Mouse (Mus musculus) pancreas, adult 10 weeks (tissue): ENCODE data around the gene Intu. TPM values are rescaled to one million over a fixed set of nuclear protein-coding genes. Genes with fewer than 3 reads are reported as not detected.

Experiments
- polyA plus RNA-seq: library from polyadenylated mRNA; stranded (reverse); fragments of 350-450 nt; fragmentation: Illumina TruSeq; extraction: RNeasy Lipid Tissue Mini Kit (QIAGEN cat#74804); gene quantifications from one replicate; pipeline ENCODE4 v1.2.3, GENCODE M21; 2015; ENCODE audit warnings: low read depth, low replicate concordance; ENCODE audit not compliant: insufficient read depth

Intu gene
- 0.85 TPM for polyA plus RNA-seq

DNA sequence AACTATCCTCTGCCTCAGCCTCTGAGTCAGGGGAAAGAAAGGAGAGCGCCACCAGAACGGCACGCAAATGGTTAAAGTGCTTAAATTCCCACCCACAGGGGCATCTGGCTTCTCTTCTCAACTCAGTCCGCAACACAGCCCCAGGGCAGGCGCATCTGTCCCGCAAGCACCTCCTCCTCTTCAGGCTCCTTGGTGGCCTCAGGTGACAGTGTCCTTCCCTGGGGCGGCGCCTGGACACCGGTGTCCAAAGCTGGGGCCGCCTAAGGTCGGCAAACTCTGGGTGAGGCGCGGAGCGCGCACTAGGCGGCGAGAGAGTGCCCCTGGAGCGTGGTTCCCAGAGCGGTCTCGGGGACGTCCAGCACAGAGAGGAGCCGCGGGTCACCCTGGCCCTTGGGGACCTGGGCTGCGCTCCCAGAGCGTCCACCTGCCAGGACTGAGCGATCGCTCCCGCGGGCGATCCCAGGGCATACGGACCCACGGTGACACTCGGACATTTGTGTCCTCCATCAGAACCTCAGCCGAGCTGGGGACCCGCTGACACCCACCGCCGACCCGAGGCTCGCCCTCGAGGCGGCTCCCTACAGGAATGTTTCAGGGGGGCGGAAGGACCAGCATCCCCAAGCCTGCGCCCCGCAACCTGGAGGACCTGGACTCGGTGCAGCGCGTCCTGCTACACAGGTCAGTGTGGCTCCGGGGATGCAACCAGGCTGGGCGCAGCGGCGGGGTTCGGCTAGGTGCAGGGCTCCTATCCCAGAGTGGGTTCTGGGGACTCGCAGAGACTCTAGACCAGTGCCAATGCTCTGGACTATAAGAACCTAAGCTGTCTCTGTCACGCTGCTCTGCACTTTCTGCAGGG, at the start of gene Intu:
TSS of gene Intu (plus strand) at position 1 of the 856 bp plus-strand sequence.

DNA sequence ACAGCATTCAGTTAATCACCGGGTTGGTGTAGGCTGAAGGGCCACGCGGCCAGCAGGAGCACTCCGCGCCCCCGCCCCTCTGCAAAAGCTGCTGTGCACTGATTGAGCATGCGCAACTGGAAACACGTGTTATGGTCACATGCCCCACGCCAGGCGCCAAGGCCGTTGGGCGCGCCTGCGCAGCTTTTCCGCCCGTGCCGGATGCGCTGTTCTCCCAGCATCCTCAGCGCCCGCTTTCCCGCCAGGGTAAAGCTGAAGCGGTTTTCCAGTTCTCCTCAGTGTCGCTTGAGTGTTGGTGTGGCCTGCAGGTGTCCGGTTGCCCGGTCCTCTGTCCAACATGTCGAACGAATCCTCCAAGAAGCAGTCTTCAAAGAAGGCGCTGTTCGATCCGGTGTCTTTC, 177.6 kb downstream of the Intu start, which contains the start of gene Slc25a31:
TSS of gene Slc25a31 (plus strand) at position 201 of the 400 bp plus-strand sequence.

DNA sequence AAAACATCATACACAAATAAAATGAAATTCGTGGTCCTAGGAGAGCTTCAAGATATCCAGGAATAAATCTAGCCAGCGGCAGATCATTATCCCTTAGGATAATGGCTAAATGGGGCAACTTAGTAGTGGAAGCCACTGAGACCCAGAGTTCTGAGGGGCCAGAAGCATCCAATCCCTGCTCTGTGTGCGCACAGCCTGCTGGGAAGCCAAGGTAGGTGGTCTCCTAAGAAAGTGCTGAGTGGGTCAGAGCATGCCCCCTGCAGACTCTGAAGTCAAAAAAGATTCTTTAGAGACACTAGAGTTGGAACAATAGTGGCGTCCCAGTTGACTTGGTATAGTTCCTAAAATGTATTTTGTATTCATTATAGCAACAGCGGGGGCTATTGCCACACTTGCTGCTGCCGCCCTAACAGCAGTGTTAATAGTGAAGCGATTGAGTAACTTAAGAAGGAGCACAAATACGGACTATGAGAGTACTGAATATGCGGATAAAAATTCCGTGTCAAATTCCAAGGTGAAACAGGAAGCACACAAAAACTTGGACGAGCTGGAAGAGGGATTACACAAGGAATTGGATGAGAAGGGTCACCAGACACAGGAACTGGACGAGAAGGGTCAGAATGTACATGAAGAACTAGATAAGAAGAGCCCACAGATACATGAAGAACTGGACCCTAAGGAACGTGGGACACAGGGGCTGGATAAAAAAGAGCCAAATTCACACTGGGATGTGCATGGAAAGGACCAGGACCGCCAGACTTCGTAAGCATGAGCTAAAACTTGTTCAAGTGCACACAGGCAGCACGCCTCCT, 213.1 kb downstream of the Intu start, which contains the start of gene Hspa4l:
TSS of gene Hspa4l (plus strand) at position 472 of the 812 bp plus-strand sequence.

Other genes starting within 250 kb of the Intu start
- not detected for gene Slc25a31, start 177.6 kb downstream of the Intu start, polyA plus RNA-seq
- gene Hspa4l, start 213.2 kb downstream of the Intu start, polyA plus RNA-seq: 1.8 TPM